Mouse (Mus musculus) heart, postnatal 0 days (tissue): ENCODE measurements around the gene Zfp36l1. TPM values are rescaled to one million over a fixed set of nuclear protein-coding genes. Genes with fewer than 3 reads are reported as not detected.
A peak's percentile ranks its signal among the peaks of the same experiment; 100 is the strongest.

Experiments used
- ATAC-seq: fragments of 200-750 bp; cut with Nextera tagmentation; 2 replicates; pipeline ENCODE4 v1.8.0; 2017; ENCODE audit warnings: low read depth, moderate number of reproducible peaks, moderate library complexity; ENCODE audit not compliant: insufficient read depth
- DNase-seq: peaks from one replicate; pipeline ENCODE4 v3.0.0-alpha.2; 2016; ENCODE audit warnings: low spot score
- H3K27ac ChIP-seq: fragments of 300-500 bp; sonication (generic); 2 replicates; pipeline ENCODE4 v1.5.1; 2014; ENCODE audit warnings: low read depth, mild to moderate bottlenecking
- H3K27me3 ChIP-seq: fragments of 300-500 bp; sonication (generic); 2 replicates; pipeline ENCODE4 v1.6.1; 2014; ENCODE audit warnings: low read length, mixed read lengths; ENCODE audit not compliant: control insufficient read depth, insufficient read depth
- H3K36me3 ChIP-seq: fragments of 300-500 bp; sonication (generic); replicated peaks from 2 replicates; pipeline ENCODE4 v1.6.1; 2014; ENCODE audit warnings: low read length, mixed read lengths; ENCODE audit not compliant: control insufficient read depth, insufficient read depth
- H3K4me1 ChIP-seq: fragments of 300-500 bp; sonication (generic); 2 replicates; pipeline ENCODE4 v1.6.1; 2014; ENCODE audit warnings: antibody characterized with exemption; ENCODE audit not compliant: control insufficient read depth, insufficient read depth
- H3K4me2 ChIP-seq: fragments of 300-500 bp; sonication (generic); 2 replicates; pipeline ENCODE4 v1.6.1; 2014; ENCODE audit warnings: low read depth, mild to moderate bottlenecking, low read length, moderate library complexity
- H3K4me3 ChIP-seq: fragments of 300-500 bp; sonication (generic); 2 replicates; pipeline ENCODE4 v1.5.1; 2014; ENCODE audit warnings: low read depth, low read length
- H3K9ac ChIP-seq: fragments of 300-500 bp; sonication (generic); replicated peaks from 2 replicates; pipeline ENCODE4 v1.6.1; 2014; ENCODE audit warnings: low read depth, low read length, mixed read lengths
- H3K9me3 ChIP-seq: fragments of 300-500 bp; sonication (generic); replicated peaks from 2 replicates; pipeline ENCODE4 v1.6.1; 2016; ENCODE audit warnings: low read length; ENCODE audit not compliant: control insufficient read depth
- CTCF ChIP-seq: IDR thresholded peaks from 2 replicates; pipeline ENCODE4 v1.5.1; 2016; ENCODE audit warnings: antibody characterized with exemption, control low read depth, low read depth
- EP300 ChIP-seq: IDR thresholded peaks from 2 replicates; pipeline ENCODE4 v1.6.1; 2016; ENCODE audit warnings: antibody characterized with exemption, low read depth
- WGBS: fragments of 180-500 bp; shearing (Covaris S2); extraction: QIAGEN DNeasy Blood & Tissue Kit; methylation state at CpG from one replicate; pipeline ENCODE4 v1.1.7; 2014; 5-methylcytosine and 5-hydroxymethylcytosine counted together
- polyA plus RNA-seq: library from polyadenylated mRNA; unstranded; fragments of >200 nt; fragmentation: Nextera tagmentation; extraction: Ambion mirVana; gene quantifications from 2 replicates; pipeline ENCODE4 v1.2.1, GENCODE M21; 2015
- total RNA-seq: library from RNA; depleted of rRNA; stranded (reverse); fragments of >200 nt; gene quantifications from 2 replicates; pipeline ENCODE4 v1.2.3, GENCODE M21; 2014; ENCODE audit warnings: low replicate concordance

The Zfp36l1 gene
- total and polyA plus RNA-seq, 2 experiments from 2014 or later, result 60.3 to 80.6 TPM

- Histone ChIP-seq H3K27ac (no peak overlapping the region), H3K4me2 (no peak overlapping the region), H3K9me3 (no peaks in the 10 kb centered on the region), H3K36me3 (no peaks in the 10 kb centered on the region), H3K27me3 (no peaks in the 10 kb centered on the region), H3K9ac (no peak overlapping the region), H3K4me3 (no peak overlapping the region), H3K4me1 (peaks cover 49% of the 10 kb centered on the region)
- WGBS, result 71% methylated on average over 4 of the region's 4 CpGs
- DNase-seq (no peak), ATAC-seq (no peak)
- no peak for TF ChIP-seq CTCF
- no peak for TF ChIP-seq EP300
These were observed 48.5 kb downstream of the Zfp36l1 start for GRCm38 (mm10) chr12:80064306-80064705.

GRCm38 (mm10) chr12:80063402-80064150 lies 49.2 kb downstream of the Zfp36l1 start:
- WGBS, result 56% methylated on average over 7 of the region's 7 CpGs

GRCm38 (mm10) chr12:80062410-80063401 lies 50.1 kb downstream of the Zfp36l1 start:
- H3K27ac ChIP-seq, result peak overlapping the region; percentile 86
- no peaks in the 10 kb centered on the region for H3K36me3 ChIP-seq
- DNase-seq (no peak), ATAC-seq (0 out of 2 replicates have a peak, but pooled peaks have one; percentile 11)
- WGBS, result 23% methylated on average over 6 of the region's 6 CpGs
- peak; percentile 43 for TF ChIP-seq CTCF
- TF ChIP-seq EP300, result no peak
- no peak overlapping the region for H3K9ac ChIP-seq
- no peak overlapping the region for H3K4me2 ChIP-seq
- peaks cover 49% of the 10 kb centered on the region for H3K4me1 ChIP-seq
- H3K27me3 ChIP-seq, result no peaks in the 10 kb centered on the region
- no peak overlapping the region for H3K4me3 ChIP-seq
- H3K9me3 ChIP-seq, result no peaks in the 10 kb centered on the region

More at GRCm38 (mm10) chr12:80063402-80064150, 49.2 kb downstream of the Zfp36l1 start:
- Histone ChIP-seq H3K36me3 (no peaks in the 10 kb centered on the region), H3K4me2 (no peak overlapping the region), H3K4me1 (peaks cover 49% of the 10 kb centered on the region), H3K27me3 (no peaks in the 10 kb centered on the region), H3K27ac (peak overlapping the region; percentile 86), H3K4me3 (no peak overlapping the region), H3K9me3 (no peaks in the 10 kb centered on the region), H3K9ac (no peak overlapping the region)
- TF ChIP-seq EP300, result no peak
- DNase-seq, result no peak
- ATAC-seq, result no peak

- Histone ChIP-seq H3K27ac (peak overlapping the region; percentile 86), H3K36me3 (no peaks in the 10 kb centered on the region), H3K9me3 (no peaks in the 10 kb centered on the region), H3K4me1 (peaks cover 51% of the 10 kb centered on the region), H3K4me3 (no peak overlapping the region), H3K9ac (no peak overlapping the region), H3K4me2 (no peak overlapping the region), H3K27me3 (no peaks in the 10 kb centered on the region)
- 13% methylated on average over 5 of the region's 5 CpGs for WGBS
- TF ChIP-seq EP300 (peak; percentile 91), CTCF (no peak)
- DNase-seq (peak; percentile 87), ATAC-seq (peak; percentile 81)
These were observed 51.0 kb downstream of the Zfp36l1 start for GRCm38 (mm10) chr12:80061810-80062209.

GRCm38 (mm10) chr12:80060809-80061208 lies 52.0 kb downstream of the Zfp36l1 start:
- TF ChIP-seq EP300 (peak; percentile 82), CTCF (no peak)
- Histone ChIP-seq H3K36me3 (no peaks in the 10 kb centered on the region), H3K4me3 (no peak overlapping the region), H3K4me2 (no peak overlapping the region), H3K9ac (no peak overlapping the region), H3K27ac (peak overlapping the region; percentile 86), H3K4me1 (peaks cover 60% of the 10 kb centered on the region), H3K27me3 (no peaks in the 10 kb centered on the region), H3K9me3 (no peaks in the 10 kb centered on the region)
- no peak for DNase-seq
- 43% methylated on average over 1 of the region's 1 CpGs for WGBS
- peak; percentile 16; the same call in 1 of the 2 replicates for ATAC-seq
